27 mouse cellular contexts compared by ENCODE assay signal in genomic region chr13:103195847-103196246, GRCm38 (mm10).
"Had no signal": no experiment of that assay in that cellular context is flagged by ENCODE, and none has a peak within 500 bp of the region (broad histone marks: within the 10 kb centered on the region; RNA-seq: fewer than 3 reads in every experiment).

No protein-coding gene starts in this region.

- H3K4me3 ChIP-seq: embryonic facial prominence, embryonic 10.5 days; embryonic facial prominence, embryonic 12.5 days; embryonic facial prominence, embryonic 13.5 days; embryonic facial prominence, embryonic 15.5 days; erythroblast, embryonic 14.5 days; forebrain, embryonic 10.5 days; forebrain, embryonic 12.5 days; forebrain, embryonic 13.5 days; forebrain, embryonic 15.5 days; gastrocnemius, adult 2 months; heart, adult 2 months had no signal

- H3K27me3 ChIP-seq: embryonic facial prominence, embryonic 12.5 days; embryonic facial prominence, embryonic 13.5 days; embryonic facial prominence, embryonic 15.5 days; forebrain, embryonic 12.5 days; forebrain, embryonic 13.5 days; forebrain, embryonic 15.5 days had no signal

- ATAC-seq: forebrain, embryonic 13.5 days; forebrain, embryonic 14.5 days; forebrain, embryonic 15.5 days; forebrain, embryonic 16.5 days; forebrain, postnatal 0 days had no signal

- DNase-seq: cerebellum, adult 2 months; cerebellum, adult 8-10 months; cerebellum, adult 9-10 months; cerebellum, adult 9-11 months; cerebellum, postnatal 10 days; cerebellum, postnatal 14 days; cerebellum, postnatal 25 days; cerebellum, postnatal 36 days; embryo, embryonic 11 days; forebrain, postnatal 0 days; gastrocnemius, adult 2 months; gastrocnemius, postnatal 10 days; gastrocnemius, postnatal 14 days; gastrocnemius, postnatal 25 days; gastrocnemius, postnatal 36 days; heart, adult 2 months had no signal

- H3K9me3 ChIP-seq: embryonic facial prominence, embryonic 10.5 days; embryonic facial prominence, embryonic 12.5 days; embryonic facial prominence, embryonic 13.5 days; embryonic facial prominence, embryonic 15.5 days; forebrain, embryonic 10.5 days; forebrain, embryonic 12.5 days; forebrain, embryonic 13.5 days; forebrain, embryonic 15.5 days had no signal

- H3K36me3 ChIP-seq: embryonic facial prominence, embryonic 10.5 days; embryonic facial prominence, embryonic 12.5 days; embryonic facial prominence, embryonic 13.5 days; embryonic facial prominence, embryonic 15.5 days; forebrain, embryonic 10.5 days; forebrain, embryonic 12.5 days; forebrain, embryonic 15.5 days had no signal

- H3K27ac ChIP-seq: embryonic facial prominence, embryonic 10.5 days; embryonic facial prominence, embryonic 12.5 days; embryonic facial prominence, embryonic 13.5 days; embryonic facial prominence, embryonic 15.5 days; forebrain, embryonic 10.5 days; forebrain, embryonic 12.5 days; forebrain, embryonic 13.5 days; forebrain, embryonic 15.5 days; gastrocnemius, adult 2 months; heart, adult 2 months had no signal

- H3K4me1 ChIP-seq: embryonic facial prominence, embryonic 12.5 days; embryonic facial prominence, embryonic 13.5 days; embryonic facial prominence, embryonic 15.5 days; forebrain, embryonic 10.5 days; forebrain, embryonic 13.5 days; forebrain, embryonic 15.5 days had no signal
